Mouse (Mus musculus) thymus, postnatal 0 days (tissue): ENCODE measurements around the gene Fam221b. TPM values are rescaled to one million over a fixed set of nuclear protein-coding genes. Genes with fewer than 3 reads are reported as not detected.

Experiments
- DNase-seq: peaks from one replicate; pipeline ENCODE4 v3.0.0-alpha.2; 2015; ENCODE audit warnings: low spot score
- microRNA-seq: library from miRNA; unstranded; fragments of <30 nt; microRNA quantifications from one replicate; pipeline ENCODE4, GENCODE M21; 2016; ENCODE audit warnings: borderline number of aligned reads
- polyA plus RNA-seq: library from polyadenylated mRNA; unstranded; fragments of >200 nt; fragmentation: Nextera tagmentation; extraction: Ambion mirVana; gene quantifications from 2 replicates; pipeline ENCODE4 v1.2.1, GENCODE M21; 2015

The Fam221b gene
- polyA plus RNA-seq, 1 experiment from 2014 or later = 3.3 TPM

- DNase-seq = no peak
Observed at GRCm38 (mm10) chr4:43620146-43620778, 48.7 kb downstream of the Fam221b start.

DNA sequence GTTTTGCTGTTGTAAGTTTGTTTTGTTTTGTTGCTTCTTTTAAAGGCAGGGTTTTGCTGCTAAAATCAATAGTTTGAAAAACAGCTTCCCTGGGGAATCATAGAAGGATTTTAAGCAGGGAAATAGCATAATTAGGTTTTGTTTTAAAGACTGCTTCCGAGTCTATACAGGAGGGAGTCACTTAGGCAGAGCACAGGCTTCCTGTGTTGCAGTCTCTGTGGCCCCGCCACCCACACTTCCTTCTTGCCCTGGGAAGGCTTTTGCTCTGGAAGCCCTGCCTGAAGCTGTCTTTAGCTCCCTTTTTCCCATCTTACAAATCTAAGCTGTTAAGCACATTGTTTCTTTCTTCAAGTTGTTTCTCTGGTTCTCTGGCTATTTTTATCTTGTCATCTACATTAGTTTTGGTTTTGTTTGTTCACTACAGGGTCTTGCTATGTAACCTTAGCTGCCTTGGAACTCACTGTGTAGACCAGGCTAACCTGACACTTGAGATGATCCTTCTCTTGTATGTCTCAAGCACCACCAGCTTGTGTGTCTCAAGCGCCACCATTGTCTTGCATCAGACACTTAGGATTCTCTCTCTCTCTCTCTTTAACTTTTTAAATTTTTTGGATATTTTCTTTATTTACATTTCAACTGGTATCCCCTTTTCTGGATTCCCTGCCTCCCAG lies 55.8 kb downstream of the Fam221b start:
- no peak for DNase-seq

- DNase-seq = no peak
Observed at GRCm38 (mm10) chr4:43612534-43612933, 56.4 kb downstream of the Fam221b start.

Small RNA genes lying within 50 kb of the gene (microRNA-seq; reads per million reads assigned to microRNA genes)
- not detected for gene Gm25262

Other genes with a start within 250 kb of the Fam221b start
- gene Fam166b, start 240.0 kb downstream of the Fam221b start, polyA plus RNA-seq = 0.14 and 0.19 TPM in 2 replicates
- gene Tesk1, start 227.2 kb downstream of the Fam221b start, polyA plus RNA-seq = 2.1 and 2.8 TPM in 2 replicates
- 6.4 and 6.6 TPM in 2 replicates for gene Cd72, start 214.5 kb downstream of the Fam221b start, polyA plus RNA-seq
- gene Sit1, start 185.4 kb downstream of the Fam221b start, polyA plus RNA-seq = 138 and 168 TPM in 2 replicates
- gene Ccdc107, start 176.2 kb downstream of the Fam221b start, polyA plus RNA-seq = 85.1 and 92.8 TPM in 2 replicates
- 35.5 and 37.1 TPM in 2 replicates for gene Arhgef39, start 169.4 kb downstream of the Fam221b start, polyA plus RNA-seq
- 1.6 TPM in 2 replicates for gene Car9, start 162.2 kb downstream of the Fam221b start, polyA plus RNA-seq
- 28.1 and 34.2 TPM in 2 replicates for gene Tpm2, start 145.4 kb downstream of the Fam221b start, polyA plus RNA-seq
- 51.7 and 61.2 TPM in 2 replicates for gene Creb3, start 106.8 kb downstream of the Fam221b start, polyA plus RNA-seq
- gene Tln1, start 106.5 kb downstream of the Fam221b start, polyA plus RNA-seq = 80.7 and 87.0 TPM in 2 replicates
- gene Rgp1, start 90.4 kb downstream of the Fam221b start, polyA plus RNA-seq = 18.9 and 21.1 TPM in 2 replicates
- 26.9 and 29.3 TPM in 2 replicates for gene Gba2, start 90.3 kb downstream of the Fam221b start, polyA plus RNA-seq
- 0.23 TPM in 1 of 2 replicates, not detected in the other for gene Msmp, start 84.7 kb downstream of the Fam221b start, polyA plus RNA-seq
- gene Npr2, start 37.2 kb downstream of the Fam221b start, polyA plus RNA-seq = 0.75 and 0.91 TPM in 2 replicates
- gene Spag8, start 15.6 kb downstream of the Fam221b start, polyA plus RNA-seq = 0.14 and 0.66 TPM in 2 replicates
- gene Hint2, start 12.7 kb downstream of the Fam221b start, polyA plus RNA-seq = 74.1 and 74.7 TPM in 2 replicates
- gene Tmem8b, start 174 bp downstream of the Fam221b start, polyA plus RNA-seq = 0.76 and 1.1 TPM in 2 replicates
- not detected in 2 replicates for gene Olfr70, start 31.7 kb upstream of the Fam221b start, polyA plus RNA-seq
- not detected in 2 replicates for gene Olfr71, start 41.1 kb upstream of the Fam221b start, polyA plus RNA-seq
- gene Hrct1, start 58.0 kb upstream of the Fam221b start, polyA plus RNA-seq = 1.1 and 1.5 TPM in 2 replicates
- gene Spaar, start 60.9 kb upstream of the Fam221b start, polyA plus RNA-seq = 0.28 and 0.43 TPM in 2 replicates
- not detected in 2 replicates for gene Olfr159, start 101.9 kb upstream of the Fam221b start, polyA plus RNA-seq
- not detected in 2 replicates for gene Olfr156, start 154.8 kb upstream of the Fam221b start, polyA plus RNA-seq
- 0.03 TPM in 1 of 2 replicates, not detected in the other for gene Olfr157, start 171.1 kb upstream of the Fam221b start, polyA plus RNA-seq
- not detected in 2 replicates for gene Olfr155, start 182.4 kb upstream of the Fam221b start, polyA plus RNA-seq
- 2.1 and 2.2 TPM in 2 replicates for gene Reck, start 206.4 kb upstream of the Fam221b start, polyA plus RNA-seq